Mouse (Mus musculus) cerebellum, adult 9-10 months (tissue): ENCODE data around the gene Ubr4.
"Not testable (repeated sequence)": the region's sequence is repeated elsewhere in the genome, so short reads cannot be mapped to it uniquely, and the experiment has no call there.

ENCODE experiments used
- DNase-seq: peaks from one replicate; pipeline ENCODE4 v3.0.0; 2022

Ubr4 gene

DNA sequence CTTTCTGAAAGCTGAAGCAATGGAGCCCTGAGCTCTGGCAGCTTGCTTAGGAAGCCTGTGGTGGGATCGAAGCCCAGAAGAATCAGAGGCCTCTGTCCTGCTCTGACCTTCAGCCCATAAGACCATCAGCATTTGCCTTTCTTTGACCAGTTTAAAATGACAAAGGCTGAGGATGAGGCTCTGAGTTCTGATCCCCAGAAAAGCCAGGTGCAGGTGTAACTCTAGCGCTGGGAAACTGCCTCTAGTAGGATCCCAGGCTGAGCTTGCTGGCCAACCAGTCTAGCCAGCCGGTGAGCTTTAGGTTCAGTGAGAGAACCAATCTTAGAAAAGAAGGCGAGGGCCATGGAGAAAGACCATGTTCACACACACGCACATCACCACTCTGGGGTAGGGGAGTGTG lies 135.9 kb downstream of the Ubr4 start:
- peak; percentile 14 for DNase-seq

GRCm38 (mm10) chr4:139489946-139490345 lies 137.5 kb downstream of the Ubr4 start:
- DNase-seq: peak; percentile 94

- peak; percentile 44 for DNase-seq
These were observed 138.1 kb downstream of the Ubr4 start for GRCm38 (mm10) chr4:139490413-139491055.

- DNase-seq: peak; percentile 41
These were observed 139.2 kb downstream of the Ubr4 start for GRCm38 (mm10) chr4:139491541-139492170.

DNA sequence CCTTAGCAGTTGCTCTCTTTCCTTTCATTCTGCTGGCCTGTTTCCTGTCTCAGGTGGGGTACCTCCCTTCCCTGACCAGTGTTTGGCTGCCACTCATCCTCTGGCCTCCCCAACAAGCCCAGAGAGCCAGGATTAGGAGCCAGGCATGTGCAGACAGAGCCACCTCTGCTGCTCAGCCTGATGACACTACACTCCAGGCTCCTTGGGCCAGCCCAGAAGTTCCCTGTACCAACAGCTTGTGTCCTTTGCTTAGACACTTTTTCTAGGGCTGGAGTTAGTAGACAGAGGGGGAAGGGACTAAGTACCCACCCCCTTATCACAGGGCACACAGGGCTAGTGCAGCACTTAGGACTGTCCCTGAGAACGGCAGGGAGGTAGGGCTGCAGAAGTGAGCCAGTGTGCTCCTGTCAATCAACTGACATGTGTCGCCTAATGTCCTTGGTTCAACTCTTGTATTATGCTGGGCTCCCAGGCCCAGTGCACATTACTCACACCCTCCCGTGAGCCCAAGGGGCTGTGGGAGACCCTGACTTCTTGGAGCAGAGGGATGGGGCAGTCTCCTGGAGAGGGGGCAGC lies 139.9 kb downstream of the Ubr4 start:
- DNase-seq: peak; percentile 36

DNA sequence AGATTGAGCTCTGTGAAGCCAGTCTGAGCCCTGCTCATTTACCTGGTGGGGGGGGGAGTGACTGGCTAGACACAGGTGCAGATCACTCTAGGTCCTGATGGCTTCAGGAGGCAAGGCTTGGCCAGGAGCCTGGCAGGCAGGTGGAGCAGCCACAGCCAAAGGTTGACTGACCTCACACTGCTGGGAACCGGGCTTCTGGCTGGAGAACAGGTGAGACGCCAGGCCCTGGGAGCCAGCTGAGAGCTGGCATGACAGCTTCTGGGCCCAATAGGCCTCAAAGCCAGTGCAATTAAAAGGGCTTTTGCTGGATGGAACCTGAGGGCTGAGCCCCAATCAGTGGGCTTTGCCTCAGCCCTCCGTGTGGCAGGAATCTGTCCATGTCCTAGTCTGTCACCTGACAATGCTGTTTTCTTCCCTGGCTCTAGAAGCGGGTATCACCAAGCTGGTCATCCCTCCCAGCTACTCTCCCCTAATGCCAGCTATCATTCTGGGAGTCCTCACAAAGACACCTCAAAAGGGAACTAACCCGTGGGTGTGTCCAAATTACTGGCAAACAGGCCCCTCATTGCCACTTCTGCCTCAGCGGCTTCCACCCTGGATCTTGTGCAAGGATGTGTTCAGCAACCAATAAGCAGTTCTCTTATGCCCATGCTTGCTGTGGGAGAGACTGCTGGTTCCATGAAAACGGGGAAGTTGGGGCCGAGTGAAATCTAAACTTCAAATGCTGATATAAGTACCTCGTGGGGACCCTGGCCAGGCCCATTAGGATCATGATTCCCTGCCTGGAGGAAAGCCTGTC lies 141.0 kb downstream of the Ubr4 start:
- peak; percentile 86 for DNase-seq

DNA sequence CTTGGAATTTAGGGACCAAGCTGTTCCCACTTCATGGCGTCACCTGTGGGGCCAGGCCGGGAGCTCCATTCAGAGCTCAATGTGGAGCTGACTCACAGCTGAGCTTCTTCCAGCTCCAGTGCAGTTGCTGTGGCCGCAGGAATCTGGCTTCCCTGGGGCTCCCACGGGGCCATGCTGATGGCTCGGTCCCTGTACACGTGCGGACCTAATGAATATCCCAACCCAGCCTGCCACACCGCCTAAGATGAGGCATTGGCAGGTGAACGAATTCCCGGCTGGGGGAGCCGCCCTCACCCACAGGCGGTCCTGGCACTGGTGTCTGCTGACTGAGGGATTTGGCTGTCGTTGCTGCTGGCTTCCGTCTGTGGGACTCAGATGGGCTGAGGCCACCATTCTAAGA lies 148.4 kb downstream of the Ubr4 start:
- DNase-seq: peak; percentile 53

DNA sequence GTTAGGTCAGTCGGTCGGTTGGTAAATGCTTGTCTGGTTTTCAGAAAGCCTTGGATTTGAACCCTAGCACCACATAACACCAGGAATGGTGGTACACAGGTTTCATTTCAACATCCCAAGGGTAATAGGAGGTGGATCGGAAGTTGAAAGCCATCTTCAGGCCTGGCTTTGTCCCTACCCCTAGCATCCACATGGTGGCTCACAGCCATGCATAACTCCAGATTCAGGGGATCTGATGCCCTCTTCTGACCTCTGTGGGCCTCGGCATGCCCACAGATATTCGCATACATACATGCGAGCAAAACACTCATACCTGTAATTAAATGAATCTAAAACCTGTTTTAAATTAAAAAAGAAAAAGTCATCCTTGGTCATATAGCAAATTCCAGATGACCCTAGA lies 149.3 kb downstream of the Ubr4 start:
- DNase-seq: no peak

DNA sequence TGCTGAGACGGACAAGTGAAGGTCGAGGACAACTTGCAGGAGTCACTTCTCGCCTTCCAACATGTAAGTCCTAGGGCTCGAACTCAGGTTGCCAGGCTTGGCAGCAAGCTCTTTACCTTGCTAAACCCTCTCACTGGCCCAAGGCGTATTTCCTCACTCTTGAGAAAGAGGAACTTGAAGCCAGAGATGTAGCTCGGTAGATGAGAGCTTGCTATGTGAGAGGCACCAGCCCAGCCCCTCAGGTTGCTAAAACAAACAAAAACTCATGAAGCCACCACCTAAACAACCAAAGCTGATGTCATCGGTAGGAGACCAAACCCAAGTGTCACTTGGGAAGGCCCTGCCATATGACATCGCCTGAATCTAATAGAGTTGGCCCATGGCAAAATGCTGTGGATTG lies 151.5 kb downstream of the Ubr4 start:
- DNase-seq: no peak

DNA sequence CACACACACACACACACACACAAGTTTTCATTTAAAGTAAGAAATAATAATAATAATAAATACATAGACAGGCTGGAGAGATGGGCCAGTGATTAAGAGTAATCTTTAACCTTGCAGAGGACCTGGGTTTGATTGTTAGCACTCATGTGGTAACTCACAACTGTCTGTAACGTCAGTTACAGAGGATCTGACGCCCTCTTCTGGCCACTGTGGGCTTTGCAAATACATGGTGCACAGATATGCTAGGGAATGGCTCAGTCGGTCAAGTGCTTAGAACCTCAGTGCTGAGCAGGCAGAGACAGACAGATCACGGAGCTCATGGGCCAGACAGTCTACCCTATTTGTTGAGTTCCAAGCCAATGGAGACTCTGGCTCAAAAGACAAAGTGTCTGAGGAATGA lies 153.3 kb downstream of the Ubr4 start:
- no peak for DNase-seq

- DNase-seq: no peak
These were observed 154.3 kb downstream of the Ubr4 start for GRCm38 (mm10) chr4:139506727-139507126.

- no peak for DNase-seq
These were observed 156.7 kb downstream of the Ubr4 start for GRCm38 (mm10) chr4:139509069-139509468.

GRCm38 (mm10) chr4:139511557-139511956 lies 159.1 kb downstream of the Ubr4 start:
- no peak for DNase-seq

GRCm38 (mm10) chr4:139512985-139513384 lies 160.6 kb downstream of the Ubr4 start:
- DNase-seq: no peak

DNA sequence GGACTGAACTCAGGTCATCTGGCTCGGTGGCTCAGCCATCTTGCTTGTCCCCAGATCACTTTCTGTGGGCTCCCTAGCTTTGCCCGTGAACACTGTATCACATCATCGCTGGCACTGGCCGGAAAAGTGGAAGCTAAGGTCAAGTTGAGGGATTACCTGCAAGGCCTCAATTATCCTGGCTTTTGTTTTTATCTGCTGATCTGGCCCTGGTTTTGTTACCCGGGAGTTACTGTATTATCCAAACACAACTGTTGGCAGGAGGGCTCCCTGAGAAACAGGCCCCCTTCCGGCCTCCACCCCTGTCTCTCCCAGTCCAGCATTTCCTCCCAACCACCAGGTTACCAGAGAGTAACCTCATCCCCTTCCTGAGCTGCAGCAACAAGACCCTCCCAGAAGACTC lies 166.8 kb downstream of the Ubr4 start:
- DNase-seq: no peak

DNA sequence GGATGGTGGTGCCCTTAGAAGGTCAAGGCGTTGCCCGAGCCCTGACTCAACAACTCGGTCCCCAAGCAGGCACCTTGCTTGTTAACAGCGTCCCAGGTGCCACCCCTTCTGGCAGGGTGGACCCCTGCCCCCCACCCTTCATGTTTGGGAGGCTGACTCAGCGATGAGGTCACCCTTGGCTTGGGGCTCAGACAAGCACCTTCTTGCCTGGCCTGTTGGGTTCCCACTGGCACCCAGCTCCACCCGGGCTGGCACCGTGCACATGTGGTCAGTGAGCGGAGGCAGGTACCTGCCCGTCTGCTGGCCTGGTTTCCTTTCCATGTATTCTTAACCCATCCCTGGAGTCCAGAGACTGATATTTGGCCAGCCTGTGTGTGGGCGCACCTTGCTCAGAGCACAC lies 169.5 kb downstream of the Ubr4 start:
- DNase-seq: no peak

DNA sequence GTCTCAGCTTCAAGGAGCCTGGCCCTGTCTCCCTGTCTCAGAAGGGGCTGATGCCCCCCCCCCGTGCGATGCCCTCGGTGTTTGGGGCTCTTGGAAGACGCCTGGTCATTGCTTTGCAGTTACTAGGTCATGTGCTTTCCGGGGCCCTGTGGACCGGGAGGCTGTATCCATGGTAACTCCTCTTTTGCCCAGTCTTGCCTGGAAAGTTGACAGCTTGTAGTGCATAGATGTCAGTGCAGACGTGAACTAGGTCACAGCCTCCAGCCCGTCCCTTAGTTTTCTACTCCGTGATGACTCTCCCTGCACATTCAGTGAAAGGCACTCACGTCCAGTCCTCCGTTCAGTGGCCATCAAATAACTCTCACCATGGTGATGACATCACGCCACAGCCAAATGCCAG lies 174.1 kb downstream of the Ubr4 start:
- peak; percentile 50 for DNase-seq

DNA sequence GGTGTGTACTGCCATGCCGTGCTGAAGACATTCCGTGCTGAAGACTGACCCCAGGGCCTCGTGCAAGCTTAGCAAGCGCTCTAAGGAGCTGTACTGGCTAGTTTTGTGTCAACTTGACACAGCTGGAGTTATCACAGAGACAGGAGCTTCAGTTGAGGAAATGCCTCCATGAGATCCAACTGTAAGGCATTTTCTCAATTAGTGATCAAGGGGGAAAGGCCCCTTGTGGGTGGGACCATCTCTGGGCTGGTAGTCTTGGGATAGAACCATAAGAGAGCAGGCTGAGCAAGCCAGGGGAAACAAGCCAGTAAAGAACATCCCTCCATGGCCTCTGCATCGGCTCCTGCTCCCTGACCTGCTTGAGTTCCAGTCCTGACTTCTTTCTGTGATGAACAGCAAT lies 177.8 kb downstream of the Ubr4 start, which contains the start of gene Iffo2:
Gene Iffo2 (plus strand): TSS at position 301 of the 400 bp plus-strand sequence.
- DNase-seq: not testable (repeated sequence)

- DNase-seq: no peak
These were observed 179.7 kb downstream of the Ubr4 start for GRCm38 (mm10) chr4:139532081-139532480.

GRCm38 (mm10) chr4:139535127-139535695 lies 182.8 kb downstream of the Ubr4 start:
- no peak for DNase-seq

- no peak for DNase-seq
These were observed 183.3 kb downstream of the Ubr4 start for GRCm38 (mm10) chr4:139535719-139536118.

- DNase-seq: peak; percentile 64
These were observed 184.3 kb downstream of the Ubr4 start for GRCm38 (mm10) chr4:139536706-139537105.
